Mouse (Mus musculus) heart, adult 11 months (tissue): ENCODE data around the gene Olfr1281.
"Not testable (repeated sequence)": the region's sequence is repeated elsewhere in the genome, so short reads cannot be mapped to it uniquely, and the experiment has no call there.

Source experiments
- DNase-seq: peaks from one replicate; pipeline ENCODE4 v3.0.0; 2022

Gene Olfr1281

DNA sequence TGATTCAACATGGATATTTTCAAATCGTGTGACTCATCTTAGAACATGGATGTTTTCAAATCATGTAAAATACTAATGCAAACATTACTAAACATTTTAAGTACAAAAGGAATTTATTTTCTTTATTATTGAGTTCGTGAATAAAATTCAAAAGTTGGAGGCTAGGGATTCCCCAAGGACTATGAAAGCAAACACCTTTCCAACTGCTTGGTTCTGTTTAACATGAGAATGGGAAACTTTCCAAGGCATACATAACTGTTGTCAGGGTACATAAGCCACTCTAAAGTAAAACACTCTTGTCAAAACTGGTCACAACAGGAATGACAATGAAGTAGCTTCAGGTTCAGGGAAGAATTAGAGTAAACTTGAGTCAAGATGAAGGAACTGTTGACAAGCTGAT lies at the start of gene Olfr1281:
Gene Olfr1281 (plus strand): TSS at position 301 of the 400 bp plus-strand sequence.
- no peak for DNase-seq

DNA sequence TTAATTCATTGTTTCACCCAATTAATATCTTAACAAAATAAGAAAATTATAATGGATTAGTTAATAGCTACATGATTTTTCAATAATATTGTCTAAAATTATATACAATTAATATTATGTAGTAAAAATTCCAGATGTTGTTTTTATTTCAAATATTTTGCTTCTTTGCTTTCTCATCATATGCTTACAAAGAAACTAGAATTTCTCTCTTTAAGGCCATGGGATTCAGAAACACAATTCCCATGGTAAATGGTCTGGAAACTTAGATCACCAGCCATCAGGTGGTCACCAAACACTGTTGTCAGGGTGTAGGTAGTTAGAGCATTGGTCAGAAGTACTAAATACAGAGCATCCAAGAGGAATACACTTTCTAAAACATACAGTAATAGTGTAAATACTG lies 36.5 kb upstream of the Olfr1281 start, which contains the start of gene Olfr1278:
Gene Olfr1278 (plus strand): TSS at position 301 of the 400 bp plus-strand sequence.
- DNase-seq: no peak

GRCm38 (mm10) chr2:111298541-111298940 lies 27.8 kb upstream of the Olfr1281 start:
- DNase-seq: no peak

DNA sequence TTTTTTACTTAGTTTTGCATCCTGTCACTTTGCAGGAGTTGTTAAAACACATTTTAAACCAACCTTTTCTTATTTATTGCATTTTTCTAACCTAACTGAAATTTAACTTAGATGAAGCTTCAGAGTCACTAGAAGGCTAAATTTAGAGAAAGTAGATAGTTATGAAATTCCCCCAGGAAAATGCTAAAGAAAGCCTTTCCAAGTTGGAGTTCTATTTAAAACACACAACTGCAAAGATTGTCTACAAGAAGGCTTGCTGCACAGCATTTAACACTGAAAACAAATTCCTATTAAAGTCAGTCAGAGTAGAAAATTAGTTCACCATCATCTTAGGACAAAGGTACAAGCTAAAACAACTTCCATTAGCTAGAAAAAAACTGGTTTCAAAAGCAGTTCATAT lies 25.9 kb upstream of the Olfr1281 start, which contains the start of gene Olfr1279:
Gene Olfr1279 (plus strand): TSS at position 262 of the 400 bp plus-strand sequence.
- DNase-seq: no peak

- DNase-seq: no peak
Observed at GRCm38 (mm10) chr2:111313717-111314116, 12.6 kb upstream of the Olfr1281 start, which contains the start of gene Olfr1280. Gene Olfr1280, plus strand, starts transcription at chr2:111314017.

GRCm38 (mm10) chr2:111333721-111334120 lies 7.4 kb downstream of the Olfr1281 start:
- not testable (repeated sequence) for DNase-seq

GRCm38 (mm10) chr2:111335976-111336375 lies 9.7 kb downstream of the Olfr1281 start, which contains the start of gene Olfr1282:
Gene Olfr1282, minus strand, starts transcription at chr2:111336076.
- no peak for DNase-seq

- DNase-seq: no peak
Observed at GRCm38 (mm10) chr2:111366490-111366889, 40.2 kb downstream of the Olfr1281 start, which contains the start of gene Olfr1283. Gene Olfr1283, plus strand, starts transcription at chr2:111366790.

DNA sequence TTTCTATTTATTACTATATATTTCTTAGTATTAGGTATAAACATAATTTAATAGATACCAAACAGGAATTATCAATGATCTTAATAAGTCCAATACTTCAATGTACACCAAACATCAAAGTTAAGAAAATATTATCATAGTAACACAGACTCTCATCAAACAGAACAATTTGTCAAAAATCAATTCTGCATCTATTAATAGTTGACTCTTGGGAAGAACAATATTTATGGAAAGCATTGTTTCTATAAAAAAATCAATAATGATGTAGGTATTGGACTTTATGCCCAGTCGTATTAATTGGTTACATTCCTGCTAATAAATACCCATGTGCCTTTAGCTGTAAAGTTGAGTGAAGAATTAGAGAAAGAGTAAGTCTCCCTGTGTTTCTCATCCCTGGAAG lies 48.9 kb downstream of the Olfr1281 start, which contains the start of gene Olfr1284:
Gene Olfr1284 (plus strand): TSS at position 301 of the 400 bp plus-strand sequence.
- no peak for DNase-seq
